Mouse (Mus musculus): ENCODE data around the gene Hist1h2bb. TPM values are rescaled to one million over a fixed set of nuclear protein-coding genes. Genes with fewer than 3 reads are reported as not detected.
"Not testable (repeated sequence)": the region's sequence is repeated elsewhere in the genome, so short reads cannot be mapped to it uniquely, and the experiment has no call there.

Gene Hist1h2bb
- polyA plus RNA-seq, 1 experiment from 2014 or later = 2.1 TPM

GRCm38 (mm10) chr13:23747081-23747891, 752 bp downstream of the Hist1h2bb start:
- H3K27me3 ChIP-seq (ENCODE audit: insufficient read depth, low read length) = no peaks in the 10 kb centered on the region
- WGBS = 4% methylated on average over 11 of the region's 13 CpGs
- H3K4me2 ChIP-seq (replicated peaks; ENCODE audit: low read depth, low read length) = peak overlapping the region; percentile 66
- peak overlapping the region; percentile 100 for H3K27ac ChIP-seq (ENCODE audit: low read length)
- no peaks in the 10 kb centered on the region for H3K9me3 ChIP-seq (ENCODE audit: low read length)
- H3K4me1 ChIP-seq (ENCODE audit: insufficient read depth, low read length) = peaks cover 17% of the 10 kb centered on the region
- peak overlapping the region; percentile 67 for H3K9ac ChIP-seq (replicated peaks; ENCODE audit: low read length)
- H3K4me3 ChIP-seq (ENCODE audit: low read length) = peak overlapping the region; percentile 52
- H3K36me3 ChIP-seq (ENCODE audit: insufficient read depth, low read length) = no peaks in the 10 kb centered on the region
- no peak for ATAC-seq (ENCODE audit: low FRiP score, low TSS enrichment)

GRCm38 (mm10) chr13:23747892-23748288, 1.4 kb downstream of the Hist1h2bb start:
- peak overlapping the region; percentile 100 for H3K27ac ChIP-seq (ENCODE audit: low read length)
- no peak for ATAC-seq (ENCODE audit: low FRiP score, low TSS enrichment)
- no peak overlapping the region; the same call in 1 of the 2 replicates for H3K4me3 ChIP-seq (ENCODE audit: low read length)
- H3K27me3 ChIP-seq (ENCODE audit: insufficient read depth, low read length) = no peaks in the 10 kb centered on the region
- H3K4me2 ChIP-seq (replicated peaks; ENCODE audit: low read depth, low read length) = peak overlapping the region; percentile 66
- no peaks in the 10 kb centered on the region for H3K9me3 ChIP-seq (ENCODE audit: low read length)
- 12% methylated on average over 4 of the region's 4 CpGs for WGBS
- no peaks in the 10 kb centered on the region for H3K36me3 ChIP-seq (ENCODE audit: insufficient read depth, low read length)
- peaks cover 17% of the 10 kb centered on the region for H3K4me1 ChIP-seq (ENCODE audit: insufficient read depth, low read length)
- peak overlapping the region; percentile 61 for H3K9ac ChIP-seq (replicated peaks; ENCODE audit: low read length)

DNA sequence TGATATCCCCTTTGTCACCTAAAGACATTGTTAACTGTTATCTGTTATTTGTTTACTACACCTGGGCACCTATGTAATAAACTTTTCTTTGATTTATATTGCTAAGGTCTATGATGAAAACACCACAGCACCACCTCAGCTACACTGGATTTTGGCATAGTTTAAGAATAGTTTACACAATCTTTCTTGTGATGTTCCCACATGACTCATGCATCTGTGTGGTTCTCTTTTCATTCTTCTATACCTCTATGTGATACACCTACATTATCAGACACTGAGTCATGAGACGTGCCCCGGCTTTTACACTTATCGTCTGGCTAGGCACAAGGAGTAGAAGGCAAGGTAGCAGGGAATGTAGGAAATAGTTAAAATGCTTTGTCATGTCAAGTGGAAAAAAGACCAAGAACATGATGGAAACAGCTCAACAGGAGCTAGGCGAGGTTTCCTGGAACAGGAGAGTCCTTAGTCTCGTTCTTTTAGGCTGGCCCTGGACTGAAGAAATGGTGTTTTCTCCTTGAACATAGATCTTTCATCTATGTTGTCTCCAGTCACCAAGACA, 3.1 kb downstream of the Hist1h2bb start:
- peaks cover 13% of the 10 kb centered on the region for H3K4me1 ChIP-seq (ENCODE audit: insufficient read depth, low read length)
- H3K9ac ChIP-seq (replicated peaks; ENCODE audit: low read length) = no peak overlapping the region
- H3K9me3 ChIP-seq (ENCODE audit: low read length) = no peaks in the 10 kb centered on the region
- no peak overlapping the region for H3K4me2 ChIP-seq (replicated peaks; ENCODE audit: low read depth, low read length)
- no peak for ATAC-seq (ENCODE audit: low FRiP score, low TSS enrichment)
- no peaks in the 10 kb centered on the region for H3K36me3 ChIP-seq (ENCODE audit: insufficient read depth, low read length)
- no peaks in the 10 kb centered on the region for H3K27me3 ChIP-seq (ENCODE audit: insufficient read depth, low read length)
- WGBS = 87% methylated on average over 5 of the region's 5 CpGs
- no peak overlapping the region for H3K4me3 ChIP-seq (ENCODE audit: low read length)
- H3K27ac ChIP-seq (ENCODE audit: low read length) = peak overlapping the region; percentile 82

- H3K36me3 ChIP-seq (ENCODE audit: insufficient read depth, low read length); H3K9me3 ChIP-seq (ENCODE audit: low read length); H3K27me3 ChIP-seq (ENCODE audit: insufficient read depth, low read length): not testable (repeated sequence)
- H3K4me1 ChIP-seq (ENCODE audit: insufficient read depth, low read length) = peaks cover 12% of the 10 kb centered on the region
- peak within 1 kb of the TSS; percentile 98 for H3K27ac ChIP-seq (ENCODE audit: low read length)
- peak within 1 kb of the TSS; percentile 73 for H3K9ac ChIP-seq (replicated peaks; ENCODE audit: low read length)
- under 1% methylated on average over 24 of the region's 47 CpGs for WGBS
- ATAC-seq (ENCODE audit: low FRiP score, low TSS enrichment) = peak; percentile 54
- H3K4me2 ChIP-seq (replicated peaks; ENCODE audit: low read depth, low read length) = peak within 1 kb of the TSS; percentile 58
- H3K4me3 ChIP-seq (ENCODE audit: low read length) = peak within 1 kb of the TSS; percentile 50
Measured at GRCm38 (mm10) chr13:23750839-23751477, 4.4 kb downstream of the Hist1h2bb start, which contains the start of gene Hist1h2ab. Gene Hist1h2ab, plus strand, starts transcription at chr13:23751126.

- Histone ChIP-seq H3K27ac (ENCODE audit: low read length) (peak overlapping the region; percentile 98), H3K4me3 (ENCODE audit: low read length) (peak overlapping the region; percentile 50), H3K4me2 (replicated peaks; ENCODE audit: low read depth, low read length) (peak overlapping the region; percentile 58), H3K9ac (replicated peaks; ENCODE audit: low read length) (peak overlapping the region; percentile 73), H3K4me1 (ENCODE audit: insufficient read depth, low read length) (peaks cover 12% of the 10 kb centered on the region), H3K9me3 (ENCODE audit: low read length) (no peaks in the 10 kb centered on the region), H3K27me3 (ENCODE audit: insufficient read depth, low read length) (no peaks in the 10 kb centered on the region), H3K36me3 (ENCODE audit: insufficient read depth, low read length) (no peaks in the 10 kb centered on the region)
- peak; percentile 44; the same call in 1 of the 2 replicates for ATAC-seq (ENCODE audit: low FRiP score, low TSS enrichment)
- WGBS = under 1% methylated on average over 11 of the region's 11 CpGs
Measured at GRCm38 (mm10) chr13:23751478-23751956, 5.0 kb downstream of the Hist1h2bb start.

GRCm38 (mm10) chr13:23752067-23752741, 5.7 kb downstream of the Hist1h2bb start, which contains the start of gene Hist1h3b:
Gene Hist1h3b, plus strand, starts transcription at chr13:23752267.
- not testable (repeated sequence) for H3K36me3 ChIP-seq (ENCODE audit: insufficient read depth, low read length); H3K27me3 ChIP-seq (ENCODE audit: insufficient read depth, low read length); H3K9me3 ChIP-seq (ENCODE audit: low read length); H3K4me1 ChIP-seq (ENCODE audit: insufficient read depth, low read length)
- Histone ChIP-seq H3K27ac (ENCODE audit: low read length) (peak within 1 kb of the TSS; percentile 98), H3K9ac (replicated peaks; ENCODE audit: low read length) (peak within 1 kb of the TSS; percentile 73), H3K4me3 (ENCODE audit: low read length) (peak within 1 kb of the TSS; percentile 50), H3K4me2 (replicated peaks; ENCODE audit: low read depth, low read length) (peak within 1 kb of the TSS; percentile 58)
- peak; percentile 92 for ATAC-seq (ENCODE audit: low FRiP score, low TSS enrichment)
- WGBS = 0% methylated on average over 15 of the region's 47 CpGs

GRCm38 (mm10) chr13:23752742-23753172, 6.2 kb downstream of the Hist1h2bb start:
- ATAC-seq (ENCODE audit: low FRiP score, low TSS enrichment) = no peak
- WGBS = 6% methylated on average over 6 of the region's 6 CpGs
- H3K4me2 ChIP-seq (replicated peaks; ENCODE audit: low read depth, low read length) = peak overlapping the region; percentile 55
- H3K27me3 ChIP-seq (ENCODE audit: insufficient read depth, low read length) = no peaks in the 10 kb centered on the region
- H3K9me3 ChIP-seq (ENCODE audit: low read length) = no peaks in the 10 kb centered on the region
- H3K9ac ChIP-seq (replicated peaks; ENCODE audit: low read length) = peak overlapping the region; percentile 72
- peaks cover 9% of the 10 kb centered on the region for H3K4me1 ChIP-seq (ENCODE audit: insufficient read depth, low read length)
- peak overlapping the region; percentile 92 for H3K27ac ChIP-seq (ENCODE audit: low read length)
- no peaks in the 10 kb centered on the region for H3K36me3 ChIP-seq (ENCODE audit: insufficient read depth, low read length)
- peak overlapping the region; percentile 47 for H3K4me3 ChIP-seq (ENCODE audit: low read length)

DNA sequence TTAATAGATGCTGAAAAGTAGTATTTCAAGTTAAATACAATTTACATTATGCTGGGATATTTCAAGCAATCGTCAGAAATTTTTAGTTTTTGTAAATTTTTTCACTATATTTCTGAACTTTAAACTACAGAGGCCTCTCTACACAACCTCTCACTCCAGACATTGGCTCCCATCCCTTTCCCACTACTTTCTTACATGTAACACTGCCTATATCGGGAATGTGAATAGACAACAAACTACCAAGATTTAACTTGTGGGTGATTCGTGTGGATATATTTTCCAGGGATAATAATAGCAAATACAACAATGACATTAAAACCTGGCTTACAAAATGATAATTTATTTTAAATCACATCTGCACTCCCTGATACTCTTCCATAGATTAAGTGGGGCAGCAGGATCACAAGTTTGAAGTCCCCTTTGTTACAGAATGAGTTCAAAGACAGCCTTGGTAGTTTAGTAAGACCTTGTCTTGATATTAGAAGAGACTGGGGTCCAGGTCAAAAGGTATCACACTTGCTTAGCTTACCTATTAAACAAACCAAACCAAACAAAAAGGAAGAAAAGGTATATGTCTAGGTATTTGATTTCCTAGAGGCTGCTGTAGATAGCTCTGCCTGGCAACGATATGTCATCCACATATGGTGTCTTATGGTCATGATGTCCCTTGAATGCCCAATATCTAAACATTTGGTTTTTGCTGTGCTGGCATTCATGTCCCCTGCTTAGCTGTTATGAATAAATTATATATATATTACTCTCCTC, 7.0 kb downstream of the Hist1h2bb start:
- Histone ChIP-seq H3K36me3 (ENCODE audit: insufficient read depth, low read length) (no peaks in the 10 kb centered on the region), H3K4me1 (ENCODE audit: insufficient read depth, low read length) (peaks cover 6% of the 10 kb centered on the region), H3K4me3 (ENCODE audit: low read length) (no peak overlapping the region), H3K27ac (ENCODE audit: low read length) (peak overlapping the region; percentile 28), H3K9me3 (ENCODE audit: low read length) (no peaks in the 10 kb centered on the region), H3K4me2 (replicated peaks; ENCODE audit: low read depth, low read length) (peak overlapping the region; percentile 55), H3K9ac (replicated peaks; ENCODE audit: low read length) (no peak overlapping the region), H3K27me3 (ENCODE audit: insufficient read depth, low read length) (no peaks in the 10 kb centered on the region)
- ATAC-seq (ENCODE audit: low FRiP score, low TSS enrichment) = no peak
- 60% methylated on average over 4 of the region's 4 CpGs for WGBS

GRCm38 (mm10) chr13:23755000-23755399, 8.5 kb downstream of the Hist1h2bb start:
- no peak overlapping the region for H3K27ac ChIP-seq (ENCODE audit: low read length)

More at GRCm38 (mm10) chr13:23755000-23755399, 8.5 kb downstream of the Hist1h2bb start:
- H3K27me3 ChIP-seq (ENCODE audit: insufficient read depth, low read length) = no peaks in the 10 kb centered on the region
- H3K36me3 ChIP-seq (ENCODE audit: insufficient read depth, low read length) = no peaks in the 10 kb centered on the region
- no peak overlapping the region for H3K9ac ChIP-seq (replicated peaks; ENCODE audit: low read length)
- H3K4me3 ChIP-seq (ENCODE audit: low read length) = no peak overlapping the region
- ATAC-seq (ENCODE audit: low FRiP score, low TSS enrichment) = no peak
- H3K9me3 ChIP-seq (ENCODE audit: low read length) = no peaks in the 10 kb centered on the region
- H3K4me2 ChIP-seq (replicated peaks; ENCODE audit: low read depth, low read length) = no peak overlapping the region
- H3K4me1 ChIP-seq (ENCODE audit: insufficient read depth, low read length) = peaks cover 9% of the 10 kb centered on the region

Measured in kidney, embryonic 16.5 days (tissue).